Mouse (Mus musculus) natural killer cell, adult 2 months (primary cell): ENCODE results near the gene Ssbp3.

Experiments
- DNase-seq, 2 experiments: peaks; one replicate each; pipeline ENCODE4 v3.0.0; 2022; ENCODE audit warnings: low spot score in 2 of 2

Gene Ssbp3

GRCm38 (mm10) chr4:106907701-106908425 lies 2.6 kb upstream of the Ssbp3 start:
- no peak for DNase-seq

GRCm38 (mm10) chr4:106908426-106908809 lies 2.1 kb upstream of the Ssbp3 start:
- DNase-seq: no peak

GRCm38 (mm10) chr4:106908950-106909751 lies 1.4 kb upstream of the Ssbp3 start:
- peak in 1 of 2 experiments; percentile 25 for DNase-seq

GRCm38 (mm10) chr4:106909797-106910196 lies 704 bp upstream of the Ssbp3 start:
- no peak for DNase-seq

GRCm38 (mm10) chr4:106911246-106911801 lies 823 bp downstream of the Ssbp3 start:
- peak; percentile 79 to 89 for DNase-seq

- DNase-seq: no peak
Measured at GRCm38 (mm10) chr4:106911951-106912688, 1.6 kb downstream of the Ssbp3 start.

GRCm38 (mm10) chr4:106912689-106913041 lies 2.2 kb downstream of the Ssbp3 start:
- DNase-seq: no peak

- DNase-seq: no peak
Measured at GRCm38 (mm10) chr4:106913411-106914049, 3.0 kb downstream of the Ssbp3 start.

GRCm38 (mm10) chr4:106915265-106915664 lies 4.8 kb downstream of the Ssbp3 start:
- no peak for DNase-seq

- no peak for DNase-seq
Measured at GRCm38 (mm10) chr4:106918263-106918662, 7.8 kb downstream of the Ssbp3 start.

GRCm38 (mm10) chr4:106920119-106920518 lies 9.6 kb downstream of the Ssbp3 start:
- no peak for DNase-seq

GRCm38 (mm10) chr4:106921375-106922336 lies 11.2 kb downstream of the Ssbp3 start:
- no peak for DNase-seq

- no peak for DNase-seq
Measured at GRCm38 (mm10) chr4:106922919-106923318, 12.4 kb downstream of the Ssbp3 start.

- DNase-seq: no peak
Measured at GRCm38 (mm10) chr4:106924175-106924574, 13.7 kb downstream of the Ssbp3 start.

GRCm38 (mm10) chr4:106924888-106925287 lies 14.4 kb downstream of the Ssbp3 start:
- no peak for DNase-seq

GRCm38 (mm10) chr4:106926401-106926800 lies 15.9 kb downstream of the Ssbp3 start:
- no peak for DNase-seq

- no peak for DNase-seq
Measured at GRCm38 (mm10) chr4:106927034-106927433, 16.5 kb downstream of the Ssbp3 start.

- no peak for DNase-seq
Measured at GRCm38 (mm10) chr4:106928961-106929360, 18.5 kb downstream of the Ssbp3 start.

GRCm38 (mm10) chr4:106932583-106932982 lies 22.1 kb downstream of the Ssbp3 start:
- DNase-seq: no peak

- DNase-seq: no peak
Measured at GRCm38 (mm10) chr4:106933813-106934482, 23.4 kb downstream of the Ssbp3 start.
